In the genomic region with DNA sequence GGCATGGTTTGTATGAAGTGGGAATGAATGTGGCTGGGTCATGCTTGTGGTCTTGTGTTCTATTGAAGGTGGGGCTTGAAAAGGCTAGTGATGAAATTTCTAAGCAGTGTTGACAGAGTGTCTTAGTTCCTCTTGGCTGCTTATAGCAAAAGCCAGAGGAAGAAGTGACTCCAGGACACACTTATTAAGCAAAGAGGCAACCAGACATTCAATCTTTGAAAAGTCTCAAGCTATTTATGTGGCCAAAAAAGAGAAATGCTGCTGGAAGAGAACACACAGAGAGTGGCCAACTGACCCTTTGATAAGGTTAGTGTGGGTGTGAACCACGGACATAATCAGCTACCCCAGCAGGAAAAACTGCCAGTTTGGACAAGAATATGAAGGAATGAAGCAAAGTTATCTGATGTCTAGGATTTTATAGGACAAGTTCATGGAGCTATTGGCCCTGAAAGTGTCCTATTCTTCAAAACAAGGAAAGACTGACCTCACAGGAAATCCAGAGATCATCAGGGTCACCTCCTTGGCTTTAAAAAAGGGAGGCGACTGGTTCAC, we compare ENCODE assay signal across 12 mouse cellular contexts.
DNase-seq lines count a peak whose midpoint lies in the region; ATAC-seq lines count a peak whose summit lies in the region.
"Had no signal": no experiment of that assay in that cellular context is flagged by ENCODE, and none has a peak within 500 bp of the region (broad histone marks: within the 10 kb centered on the region; RNA-seq: fewer than 3 reads in every experiment).

No protein-coding gene starts in this region.

- ATAC-seq in kidney, embryonic 14.5 days (ENCODE audit: low FRiP score, low TSS enrichment), result no peak
- ATAC-seq in granulocyte monocyte progenitor cell, adult 5-6 weeks (replicated peaks; ENCODE audit: poor library complexity, severe bottlenecking), result peak; percentile 72

- H3K36me3 ChIP-seq in kidney, embryonic 14.5 days (ENCODE audit: control insufficient read depth, insufficient read depth, low read length), result no peaks in the 10 kb centered on the region
- H3K36me3 ChIP-seq in macrophage (ENCODE audit: inconsistent target), result no peaks in the 10 kb centered on the region
- H3K36me3 ChIP-seq: embryonic facial prominence, embryonic 15.5 days; G1E; hindbrain, embryonic 13.5 days had no signal

- 54% methylated on average over 2 of the region's 2 CpGs for WGBS in kidney, embryonic 14.5 days
- 31% methylated on average over 2 of the region's 2 CpGs for WGBS in macrophage (ENCODE audit: missing documents)

- DNase-seq in kidney, postnatal 14 days, result peak; percentile 37
- DNase-seq in adipocyte (ENCODE audit: low spot score), result peak; percentile 46
- DNase-seq in frontal cortex, postnatal 14 days (ENCODE audit: low spot score in 2 of 2), result no peak
- no peak for DNase-seq in thymus, postnatal 0 days (ENCODE audit: low spot score)
- DNase-seq: cerebellum, postnatal 10 days; right cerebral cortex, postnatal 14 days had no signal

- no peaks in the 10 kb centered on the region for H3K79me2 ChIP-seq in macrophage (ENCODE audit: inconsistent target)

- H3K9ac ChIP-seq in kidney, embryonic 14.5 days (ENCODE audit: low read depth, low read length), result no peak overlapping the region
- H3K9ac ChIP-seq: embryonic facial prominence, embryonic 15.5 days; hindbrain, embryonic 13.5 days had no signal

- no peaks in the 10 kb centered on the region for H3K4me1 ChIP-seq in kidney, embryonic 14.5 days (ENCODE audit: control insufficient read depth, insufficient read depth, low read length)
- H3K4me1 ChIP-seq: embryonic facial prominence, embryonic 15.5 days; hindbrain, embryonic 13.5 days had no signal

- no peaks in the 10 kb centered on the region for H3K27me3 ChIP-seq in kidney, embryonic 14.5 days (ENCODE audit: control insufficient read depth, insufficient read depth, low read length)
- H3K27me3 ChIP-seq: embryonic facial prominence, embryonic 15.5 days; hindbrain, embryonic 13.5 days had no signal

- no peak overlapping the region for H3K4me3 ChIP-seq in kidney, embryonic 14.5 days (ENCODE audit: low read length)
- H3K4me3 ChIP-seq in macrophage (ENCODE audit: inconsistent target), result no peak overlapping the region
- H3K4me3 ChIP-seq: embryonic facial prominence, embryonic 15.5 days; hindbrain, embryonic 13.5 days had no signal

- H3K4me2 ChIP-seq in kidney, embryonic 14.5 days (replicated peaks; ENCODE audit: low read depth, low read length), result no peak overlapping the region
- H3K4me2 ChIP-seq: embryonic facial prominence, embryonic 15.5 days; hindbrain, embryonic 13.5 days had no signal

- no peak overlapping the region for H3K27ac ChIP-seq in kidney, embryonic 14.5 days (ENCODE audit: low read depth, low read length)
- peak overlapping the region; percentile 65 for H3K27ac ChIP-seq in macrophage
- H3K27ac ChIP-seq: embryonic facial prominence, embryonic 15.5 days; hindbrain, embryonic 13.5 days had no signal

- no peaks in the 10 kb centered on the region for H3K9me3 ChIP-seq in kidney, embryonic 14.5 days (ENCODE audit: control insufficient read depth, low read length)
- H3K9me3 ChIP-seq: embryonic facial prominence, embryonic 15.5 days; hindbrain, embryonic 13.5 days had no signal

Comparison
In these comparisons a context has a peak if more than half of its experiments do, and no peak if none do; other contexts are left out.
1. DNase-seq: peak in kidney, postnatal 14 days (single experiment) and adipocyte (single experiment); none in frontal cortex, postnatal 14 days (0 of 2) and thymus, postnatal 0 days (single experiment).